Mouse (Mus musculus) lung, embryonic 15.5 days (tissue): ENCODE measurements around the gene Sh3kbp1. TPM values are rescaled to one million over a fixed set of nuclear protein-coding genes. Genes with fewer than 3 reads are reported as not detected.
A peak's percentile ranks its signal among the peaks of the same experiment; 100 is the strongest.

Source experiments
- ATAC-seq: fragments of 200-750 bp; cut with Nextera tagmentation; 2 replicates; pipeline ENCODE4 v1.8.0; 2017; ENCODE audit warnings: moderate number of reproducible peaks, borderline replicate concordance; ENCODE audit not compliant: low FRiP score, low TSS enrichment; ENCODE audit errors: extremely low read depth
- H3K27ac ChIP-seq: fragments of 300-500 bp; sonication (generic); 2 replicates; pipeline ENCODE4 v1.5.1; 2015; ENCODE audit warnings: moderate library complexity, mild to moderate bottlenecking, inconsistent platforms
- H3K27me3 ChIP-seq: fragments of 300-500 bp; sonication (generic); 2 replicates; pipeline ENCODE4 v1.6.1; 2015; ENCODE audit warnings: inconsistent platforms
- H3K36me3 ChIP-seq: fragments of 300-500 bp; sonication (generic); 2 replicates; pipeline ENCODE4 v1.6.1; 2015; ENCODE audit warnings: inconsistent platforms
- H3K4me1 ChIP-seq: fragments of 300-500 bp; sonication (generic); 2 replicates; pipeline ENCODE4 v1.6.1; 2015; ENCODE audit warnings: inconsistent platforms
- H3K4me2 ChIP-seq: fragments of 300-500 bp; sonication (generic); 2 replicates; pipeline ENCODE4 v1.6.1; 2015; ENCODE audit warnings: inconsistent platforms, mild to moderate bottlenecking, moderate library complexity
- H3K4me3 ChIP-seq: fragments of 300-500 bp; sonication (generic); 2 replicates; pipeline ENCODE4 v1.5.1; 2015; ENCODE audit warnings: mild to moderate bottlenecking, inconsistent platforms
- H3K9ac ChIP-seq: fragments of 300-500 bp; sonication (generic); 2 replicates; pipeline ENCODE4 v1.6.1; 2015; ENCODE audit warnings: inconsistent platforms
- H3K9me3 ChIP-seq: fragments of 300-500 bp; sonication (generic); 2 replicates; pipeline ENCODE4 v1.6.1; 2016; ENCODE audit warnings: inconsistent platforms
- WGBS: fragments of 180-500 bp; shearing (Covaris S2); methylation state at CpG from one replicate; pipeline ENCODE4 v1.1.7; 2015; 5-methylcytosine and 5-hydroxymethylcytosine counted together
- polyA plus RNA-seq: library from polyadenylated mRNA; unstranded; fragments of >200 nt; fragmentation: Nextera tagmentation; extraction: Ambion mirVana; gene quantifications from 2 replicates; pipeline ENCODE4 v1.2.1, GENCODE M21; 2015

The Sh3kbp1 gene
- polyA plus RNA-seq, 1 experiment from 2014 or later: 36.9 TPM

GRCm38 (mm10) chrX:159686850-159687249, 59.8 kb downstream of the Sh3kbp1 start:
- Histone ChIP-seq H3K36me3 (no peaks in the 10 kb centered on the region), H3K9ac (no peak overlapping the region), H3K4me2 (no peak overlapping the region), H3K9me3 (no peaks in the 10 kb centered on the region), H3K27me3 (no peaks in the 10 kb centered on the region), H3K4me3 (no peak overlapping the region), H3K27ac (no peak overlapping the region), H3K4me1 (no peaks in the 10 kb centered on the region)
- ATAC-seq: no peak
- 74% methylated on average over 4 of the region's 4 CpGs for WGBS

GRCm38 (mm10) chrX:159688698-159689097, 61.6 kb downstream of the Sh3kbp1 start:
- no peak for ATAC-seq
- 81% methylated on average over 5 of the region's 5 CpGs for WGBS

DNA sequence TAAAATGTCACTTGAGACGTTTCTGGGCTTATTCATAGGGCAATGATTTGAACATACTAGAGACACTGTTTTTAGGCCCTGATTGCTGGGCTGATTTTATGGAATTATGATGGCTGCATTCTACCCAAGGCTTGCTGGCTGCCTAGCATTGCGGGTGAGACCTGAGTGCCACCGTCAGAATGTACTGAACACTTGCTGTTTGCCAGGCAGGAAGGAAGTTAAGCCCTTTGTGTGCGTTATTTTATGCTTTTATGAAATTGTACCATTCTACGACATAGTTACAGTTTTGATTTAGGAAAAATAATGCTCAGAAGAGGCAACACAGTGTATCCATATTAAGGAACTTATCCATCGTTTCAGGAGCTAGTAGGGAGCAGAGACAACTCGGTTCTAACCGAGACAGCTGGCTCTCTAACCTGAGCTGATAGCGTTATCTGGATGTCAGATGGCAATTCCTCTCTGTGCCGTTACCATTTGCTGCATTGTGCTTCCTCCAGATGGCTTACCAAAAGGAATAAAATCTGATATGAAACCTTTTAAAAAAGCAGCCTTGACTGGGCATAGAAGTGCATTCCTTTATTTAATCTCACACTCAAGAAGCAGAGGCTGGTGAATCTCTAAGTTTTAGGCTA, 62.8 kb downstream of the Sh3kbp1 start:
- Histone ChIP-seq H3K9me3 (no peaks in the 10 kb centered on the region), H3K27ac (no peak overlapping the region), H3K4me3 (no peak overlapping the region), H3K36me3 (no peaks in the 10 kb centered on the region), H3K4me1 (no peaks in the 10 kb centered on the region), H3K4me2 (no peak overlapping the region), H3K27me3 (no peaks in the 10 kb centered on the region), H3K9ac (no peak overlapping the region)
- WGBS: 66% methylated on average over 10 of the region's 10 CpGs
- no peak for ATAC-seq

More at GRCm38 (mm10) chrX:159688698-159689097, 61.6 kb downstream of the Sh3kbp1 start:
- Histone ChIP-seq H3K27me3 (no peaks in the 10 kb centered on the region), H3K36me3 (no peaks in the 10 kb centered on the region), H3K4me3 (no peak overlapping the region), H3K27ac (no peak overlapping the region), H3K9ac (no peak overlapping the region), H3K9me3 (no peaks in the 10 kb centered on the region), H3K4me1 (no peaks in the 10 kb centered on the region), H3K4me2 (no peak overlapping the region)

GRCm38 (mm10) chrX:159693126-159693525, 66.1 kb downstream of the Sh3kbp1 start:
- WGBS: 45% methylated on average over 5 of the region's 5 CpGs
- Histone ChIP-seq H3K9ac (no peak overlapping the region), H3K9me3 (no peaks in the 10 kb centered on the region), H3K4me3 (no peak overlapping the region), H3K4me2 (no peak overlapping the region), H3K27me3 (no peaks in the 10 kb centered on the region), H3K36me3 (no peaks in the 10 kb centered on the region), H3K4me1 (no peaks in the 10 kb centered on the region), H3K27ac (no peak overlapping the region)
- ATAC-seq: no peak

DNA sequence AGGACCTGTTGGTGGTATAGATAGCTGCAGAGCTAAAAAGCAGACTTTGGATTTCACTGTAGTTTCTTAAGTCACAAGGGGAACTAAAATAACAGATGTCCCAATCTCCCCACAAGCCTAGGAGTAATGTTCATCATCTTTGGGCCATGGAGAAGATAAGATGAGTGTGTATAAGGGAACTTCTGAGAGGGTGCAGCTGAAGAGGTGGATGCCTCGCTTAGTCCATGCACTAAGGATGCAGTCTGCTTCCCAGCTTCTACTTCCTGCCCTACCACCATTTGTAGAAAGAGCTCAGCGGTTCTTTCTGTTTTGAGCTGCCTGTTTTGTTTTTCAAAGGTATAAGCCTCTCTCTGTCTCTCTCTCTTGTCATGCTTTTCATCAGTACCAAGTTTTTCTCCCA, 69.5 kb downstream of the Sh3kbp1 start:
- no peak overlapping the region for H3K4me2 ChIP-seq
- 15% methylated on average over 2 of the region's 2 CpGs for WGBS
- no peaks in the 10 kb centered on the region for H3K36me3 ChIP-seq
- no peak for ATAC-seq
- H3K9ac ChIP-seq: no peak overlapping the region
- H3K27ac ChIP-seq: no peak overlapping the region
- no peaks in the 10 kb centered on the region for H3K4me1 ChIP-seq
- no peak overlapping the region for H3K4me3 ChIP-seq
- no peaks in the 10 kb centered on the region for H3K27me3 ChIP-seq
- no peaks in the 10 kb centered on the region for H3K9me3 ChIP-seq

DNA sequence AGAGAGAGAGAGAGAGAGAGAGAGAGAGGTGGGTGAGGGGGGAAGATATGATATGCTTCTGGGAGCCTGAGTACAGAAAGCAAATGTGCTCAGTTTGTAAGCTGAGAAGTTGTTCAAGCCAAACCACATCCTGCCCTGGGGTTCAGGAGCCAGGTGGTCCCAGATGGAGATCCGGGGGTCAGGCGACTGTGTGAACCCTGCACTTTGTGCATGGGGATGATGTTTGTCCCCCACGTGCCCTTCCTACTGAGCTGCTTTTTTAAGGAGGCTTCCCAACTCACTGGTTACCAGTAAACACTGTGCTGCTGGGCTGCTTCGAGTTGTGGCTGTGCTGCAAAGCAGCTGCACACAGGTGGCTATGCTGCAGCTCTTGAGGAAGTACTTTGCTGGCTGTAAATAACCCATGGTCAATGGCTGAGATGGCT, 70.0 kb downstream of the Sh3kbp1 start:
- Histone ChIP-seq H3K4me1 (no peaks in the 10 kb centered on the region), H3K36me3 (no peaks in the 10 kb centered on the region), H3K9me3 (no peaks in the 10 kb centered on the region), H3K9ac (no peak overlapping the region), H3K4me3 (no peak overlapping the region), H3K4me2 (no peak overlapping the region), H3K27ac (no peak overlapping the region), H3K27me3 (no peaks in the 10 kb centered on the region)
- ATAC-seq: 0 out of 2 replicates have a peak, but pooled peaks have one; percentile 31
- WGBS: 26% methylated on average over 4 of the region's 4 CpGs

GRCm38 (mm10) chrX:159702850-159703249, 75.8 kb downstream of the Sh3kbp1 start:
- Histone ChIP-seq H3K4me2 (no peak overlapping the region), H3K4me3 (no peak overlapping the region), H3K4me1 (no peaks in the 10 kb centered on the region), H3K27me3 (no peaks in the 10 kb centered on the region; the same call in 1 of the 2 replicates), H3K9ac (no peak overlapping the region), H3K36me3 (no peaks in the 10 kb centered on the region), H3K27ac (no peak overlapping the region), H3K9me3 (no peaks in the 10 kb centered on the region)
- 81% methylated on average over 2 of the region's 2 CpGs for WGBS
- no peak for ATAC-seq

DNA sequence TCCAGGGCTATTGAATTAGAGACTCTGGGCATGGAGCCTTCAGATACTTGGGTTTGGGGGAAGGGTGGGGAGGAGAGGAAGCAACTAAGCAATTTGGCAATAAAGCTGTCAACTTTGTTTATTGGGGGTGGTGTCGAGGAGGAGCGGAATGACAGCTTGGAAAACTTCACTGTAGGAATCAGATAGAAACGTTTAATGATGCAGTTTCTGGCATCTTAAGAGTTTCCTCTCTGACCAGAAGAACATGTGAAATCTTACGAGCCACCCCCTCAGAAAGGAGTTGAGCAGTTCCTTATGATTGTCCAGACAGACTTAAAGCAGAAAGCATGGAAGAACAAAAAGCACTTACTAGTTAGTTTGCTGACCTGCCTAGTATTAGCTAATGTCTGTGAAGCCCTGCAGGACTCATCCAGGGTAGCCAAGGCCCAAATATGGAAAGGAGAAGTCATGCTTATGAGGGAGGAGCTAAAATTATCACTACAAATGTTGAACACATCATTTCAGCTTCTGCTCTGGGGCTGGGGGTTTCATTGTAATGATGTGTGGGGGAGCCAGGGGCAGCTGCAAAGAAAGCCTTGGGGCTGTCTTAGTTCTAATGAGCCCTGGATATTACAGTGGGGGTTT, 77.4 kb downstream of the Sh3kbp1 start:
- Histone ChIP-seq H3K4me3 (no peak overlapping the region), H3K36me3 (no peaks in the 10 kb centered on the region), H3K9me3 (no peaks in the 10 kb centered on the region), H3K9ac (no peak overlapping the region), H3K4me2 (no peak overlapping the region), H3K27ac (peak overlapping the region; percentile 47), H3K27me3 (no peaks in the 10 kb centered on the region; the same call in 1 of the 2 replicates), H3K4me1 (0 out of 2 replicates have a peak, but pooled peaks cover 12% of the 10 kb centered on the region)
- ATAC-seq: peak; percentile 75; the same call in 1 of the 2 replicates
- WGBS: 43% methylated on average over 4 of the region's 4 CpGs

GRCm38 (mm10) chrX:159705412-159705811, 78.3 kb downstream of the Sh3kbp1 start:
- ATAC-seq: no peak
- Histone ChIP-seq H3K9ac (no peak overlapping the region), H3K27me3 (no peaks in the 10 kb centered on the region; the same call in 1 of the 2 replicates), H3K4me3 (no peak overlapping the region), H3K9me3 (no peaks in the 10 kb centered on the region), H3K4me1 (0 out of 2 replicates have a peak, but pooled peaks cover 12% of the 10 kb centered on the region), H3K36me3 (no peaks in the 10 kb centered on the region), H3K27ac (0 out of 2 replicates have a peak overlapping the region, but pooled peaks have one; percentile 47), H3K4me2 (no peak overlapping the region)
- WGBS: 62% methylated on average over 2 of the region's 2 CpGs

DNA sequence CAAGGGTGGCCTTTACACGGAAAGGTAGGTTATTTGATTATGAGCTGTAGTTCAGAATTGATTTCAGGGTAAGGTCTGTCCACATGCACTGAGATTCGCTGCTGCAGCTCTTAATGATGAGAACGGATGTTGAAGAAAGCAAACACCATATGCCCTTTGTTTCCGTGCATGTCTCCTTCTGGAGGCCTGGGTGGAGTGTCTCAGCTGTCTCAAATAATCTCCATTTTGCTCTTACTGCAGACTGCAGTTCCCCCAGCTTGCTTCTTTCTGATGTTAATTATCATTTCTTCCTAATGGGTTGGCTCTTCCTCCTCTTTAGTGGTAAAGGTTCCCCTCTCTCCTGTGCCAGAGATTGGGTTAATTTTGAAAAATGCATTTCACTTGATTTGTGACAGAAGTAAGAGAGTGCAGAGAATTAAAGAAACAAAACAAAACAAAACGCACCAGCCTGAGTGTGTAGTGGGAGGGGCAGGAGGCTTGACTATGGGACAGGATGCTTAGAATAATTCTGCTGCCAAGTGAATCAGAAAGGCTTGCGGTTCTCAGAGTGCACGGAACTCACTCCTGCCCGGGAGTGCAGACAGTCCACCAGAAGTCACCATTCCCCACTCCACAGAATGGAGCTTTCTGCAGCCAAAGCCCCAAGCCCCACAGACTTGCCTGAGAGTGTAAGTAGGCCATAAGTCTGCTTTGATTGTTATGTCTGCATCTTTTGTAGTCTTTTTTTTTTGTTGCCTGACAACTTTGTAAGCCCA, 81.2 kb downstream of the Sh3kbp1 start:
- Histone ChIP-seq H3K4me2 (no peak overlapping the region), H3K9me3 (no peaks in the 10 kb centered on the region)
- ATAC-seq: 0 out of 2 replicates have a peak, but pooled peaks have one; percentile 32

DNA sequence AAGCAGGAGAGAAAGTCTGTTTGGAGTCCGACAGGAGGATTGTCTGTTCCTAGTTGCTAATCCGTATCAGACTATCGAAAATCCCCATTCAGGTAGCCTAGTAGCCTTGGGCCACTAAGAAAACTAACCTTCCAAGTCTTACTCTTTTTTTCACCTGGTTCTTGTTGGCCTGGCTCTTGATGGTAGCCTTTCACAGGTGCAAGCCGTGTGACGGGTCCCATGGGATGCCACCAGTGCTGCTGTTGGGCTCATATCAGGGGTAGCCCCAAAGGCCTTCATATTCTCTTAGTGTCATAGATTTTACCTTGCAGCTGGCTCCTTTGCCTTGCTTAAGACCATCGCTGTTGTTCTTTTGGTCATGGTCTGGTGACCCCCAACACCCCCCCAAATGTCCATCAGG, 82.2 kb downstream of the Sh3kbp1 start:
- H3K4me2 ChIP-seq: no peak overlapping the region
- no peak for ATAC-seq
- H3K27ac ChIP-seq: no peak overlapping the region

More for the DNA sequence above, 81.2 kb downstream of the Sh3kbp1 start:
- 30% methylated on average over 8 of the region's 8 CpGs for WGBS
- Histone ChIP-seq H3K4me3 (no peak overlapping the region), H3K27me3 (peaks cover 5% of the 10 kb centered on the region; the same call in 1 of the 2 replicates), H3K4me1 (0 out of 2 replicates have a peak, but pooled peaks cover 12% of the 10 kb centered on the region), H3K36me3 (no peaks in the 10 kb centered on the region), H3K27ac (peak overlapping the region; percentile 20; the same call in 1 of the 2 replicates), H3K9ac (no peak overlapping the region)

More for the DNA sequence above, 82.2 kb downstream of the Sh3kbp1 start:
- WGBS: 92% methylated on average over 6 of the region's 6 CpGs
- Histone ChIP-seq H3K27me3 (peaks cover 10% of the 10 kb centered on the region; the same call in 1 of the 2 replicates), H3K9me3 (no peaks in the 10 kb centered on the region), H3K4me1 (0 out of 2 replicates have a peak, but pooled peaks cover 12% of the 10 kb centered on the region), H3K36me3 (no peaks in the 10 kb centered on the region), H3K9ac (no peak overlapping the region), H3K4me3 (no peak overlapping the region)
